Mouse (Mus musculus): Measurements from ENCODE around the gene Slc6a6. TPM values are rescaled to one million over a fixed set of nuclear protein-coding genes. Genes with fewer than 3 reads are reported as not detected.

Slc6a6 gene
- total RNA-seq, 2 experiments from 2014 or later, result 214 to 227 TPM

GRCm38 (mm10) chr6:91668276-91668675 lies 15.6 kb upstream of the Slc6a6 start:
- DNase-seq, result no peak

GRCm38 (mm10) chr6:91669270-91669669 lies 14.6 kb upstream of the Slc6a6 start:
- no peak for DNase-seq
- intact Hi-C loops (cut with DNase I), result no loop called here

More at GRCm38 (mm10) chr6:91668276-91668675, 15.6 kb upstream of the Slc6a6 start:
- intact Hi-C loops (cut with DNase I), result no loop called here

GRCm38 (mm10) chr6:91670224-91670623 lies 13.6 kb upstream of the Slc6a6 start:
- no peak for DNase-seq
- intact Hi-C loops (cut with DNase I), result no loop called here

- DNase-seq, result no peak
- intact Hi-C loops (cut with DNase I), result no loop called here
These were observed 9.0 kb upstream of the Slc6a6 start for GRCm38 (mm10) chr6:91674757-91675350.

GRCm38 (mm10) chr6:91678506-91679094 lies 5.3 kb upstream of the Slc6a6 start:
- intact Hi-C loops (cut with DNase I), result no loop called here
- DNase-seq, result no peak

- DNase-seq, result peak; percentile 74
- intact Hi-C loops (cut with DNase I), result no loop called here
These were observed 4.7 kb upstream of the Slc6a6 start for GRCm38 (mm10) chr6:91679095-91679577.

GRCm38 (mm10) chr6:91679716-91680115 lies 4.1 kb upstream of the Slc6a6 start:
- intact Hi-C loops (cut with DNase I), result no loop called here
- peak; percentile 54 for DNase-seq

GRCm38 (mm10) chr6:91681841-91682240 lies 2.0 kb upstream of the Slc6a6 start:
- no peak for DNase-seq
- intact Hi-C loops (cut with DNase I), result no loop called here

- intact Hi-C loops (cut with DNase I), result no loop called here
- no peak for DNase-seq
These were observed 732 bp upstream of the Slc6a6 start for GRCm38 (mm10) chr6:91683121-91683520.

- intact Hi-C loops (cut with DNase I), result no loop called here
- no peak for DNase-seq
These were observed 599 bp downstream of the Slc6a6 start for GRCm38 (mm10) chr6:91684474-91684829.

GRCm38 (mm10) chr6:91684831-91685532 lies 1.1 kb downstream of the Slc6a6 start:
- DNase-seq, result no peak
- intact Hi-C loops (cut with DNase I), result no loop called here

GRCm38 (mm10) chr6:91685533-91685883 lies 1.7 kb downstream of the Slc6a6 start:
- intact Hi-C loops (cut with DNase I), result no loop called here
- DNase-seq, result no peak

GRCm38 (mm10) chr6:91685896-91686295 lies 2.0 kb downstream of the Slc6a6 start:
- DNase-seq, result no peak
- intact Hi-C loops (cut with DNase I), result no loop called here

GRCm38 (mm10) chr6:91686597-91686996 lies 2.7 kb downstream of the Slc6a6 start:
- intact Hi-C loops (cut with DNase I), result no loop called here
- DNase-seq, result no peak

- intact Hi-C loops (cut with DNase I), result no loop called here
- no peak for DNase-seq
These were observed 4.2 kb downstream of the Slc6a6 start for GRCm38 (mm10) chr6:91688021-91688420.

GRCm38 (mm10) chr6:91689231-91689630 lies 5.4 kb downstream of the Slc6a6 start:
- intact Hi-C loops (cut with DNase I), result no loop called here
- no peak for DNase-seq

GRCm38 (mm10) chr6:91690222-91690621 lies 6.4 kb downstream of the Slc6a6 start:
- no peak for DNase-seq

GRCm38 (mm10) chr6:91690646-91691045 lies 6.8 kb downstream of the Slc6a6 start:
- no peak for DNase-seq
- intact Hi-C loops (cut with DNase I), result no loop called here

More at GRCm38 (mm10) chr6:91690222-91690621, 6.4 kb downstream of the Slc6a6 start:
- intact Hi-C loops (cut with DNase I), result no loop called here

GRCm38 (mm10) chr6:91691576-91691975 lies 7.7 kb downstream of the Slc6a6 start:
- no peak for DNase-seq
- intact Hi-C loops (cut with DNase I), result no loop called here

GRCm38 (mm10) chr6:91693301-91693886 lies 9.5 kb downstream of the Slc6a6 start:
- DNase-seq, result no peak
- intact Hi-C loops (cut with DNase I), result no loop called here

GRCm38 (mm10) chr6:91694610-91695009 lies 10.8 kb downstream of the Slc6a6 start:
- intact Hi-C loops (cut with DNase I), result no loop called here
- DNase-seq, result peak; percentile 92

- DNase-seq, result no peak
- intact Hi-C loops (cut with DNase I), result no loop called here
These were observed 15.0 kb downstream of the Slc6a6 start for GRCm38 (mm10) chr6:91698831-91699230.
